Mouse (Mus musculus) myocyte (in vitro differentiated cells): ENCODE data around the gene Gsg1l.

Source experiments
- POLR2A ChIP-seq: IDR thresholded peaks from one replicate; pipeline ENCODE4 v1.6.1; 2011; ENCODE audit warnings: low read depth, mild to moderate bottlenecking, control low read depth, moderate library complexity; ENCODE audit not compliant: insufficient read length
- USF1 ChIP-seq: IDR thresholded peaks from one replicate; pipeline ENCODE4 v1.6.1; 2011; ENCODE audit warnings: low read depth, mild to moderate bottlenecking, control low read depth, moderate library complexity

DNA sequence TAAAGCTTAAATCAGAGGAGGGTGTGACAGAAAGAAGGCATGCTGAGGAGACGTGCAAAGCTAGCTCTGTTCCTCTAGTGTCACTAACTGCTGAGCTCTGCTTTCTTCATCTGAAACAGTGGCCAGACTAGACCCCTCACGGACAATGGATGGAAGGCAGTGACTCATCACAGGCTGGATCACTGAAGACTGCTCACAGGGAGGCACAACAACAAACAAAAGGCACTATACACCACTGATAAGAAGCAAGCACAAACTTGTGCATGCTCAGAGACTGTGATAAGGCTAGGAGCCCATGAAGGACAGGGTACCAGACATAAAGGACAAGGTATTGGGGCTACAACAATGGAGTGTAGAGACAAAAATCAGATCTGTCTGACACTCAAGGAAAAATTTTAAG, 29.0 kb upstream of the Gsg1l start:
- no peak for TF ChIP-seq USF1
- TF ChIP-seq POLR2A, result no peak
